Mouse (Mus musculus): ENCODE measurements around the gene Ncor2. TPM values are rescaled to one million over a fixed set of nuclear protein-coding genes. Genes with fewer than 3 reads are reported as not detected.

The Ncor2 gene
- total RNA-seq, 2 experiments from 2014 or later: 123 to 153 TPM

DNA sequence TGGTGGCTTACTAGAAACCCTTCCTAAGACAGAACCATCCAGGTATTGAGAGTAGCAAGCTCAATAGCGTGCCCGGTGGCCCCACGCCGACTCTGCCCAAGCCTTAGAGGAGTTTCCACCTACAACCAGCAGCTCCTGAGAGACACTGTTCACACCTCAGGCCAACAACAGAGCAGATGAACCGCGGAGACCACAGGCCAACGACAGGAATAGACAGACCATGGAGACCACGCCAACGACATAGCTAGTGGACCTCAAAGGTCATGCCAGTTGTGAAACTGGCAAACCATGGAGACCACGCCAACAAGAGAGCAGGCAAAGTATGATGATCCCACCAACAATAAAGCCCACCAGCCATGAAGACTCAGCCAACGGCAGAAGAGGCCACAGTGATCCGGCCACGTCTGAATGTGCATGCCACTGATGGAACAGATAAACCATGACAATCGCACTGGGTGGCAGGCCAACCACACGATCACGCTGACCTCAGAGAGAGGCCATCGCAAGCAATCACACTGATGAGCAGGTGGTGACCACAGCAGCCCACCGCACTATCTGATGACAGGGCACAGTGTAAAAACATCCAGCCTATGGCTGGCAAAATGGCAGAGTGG, 41.2 kb downstream of the Ncor2 start:
- no peak overlapping the region for H3K4me3 ChIP-seq
- intact Hi-C loops (cut with DNase I): no loop called here
- no peak for TF ChIP-seq CTCF (IDR thresholded peaks at IDR 0.05)
- DNase-seq: no peak
- peak overlapping the region; percentile 93 for H3K27ac ChIP-seq

DNA sequence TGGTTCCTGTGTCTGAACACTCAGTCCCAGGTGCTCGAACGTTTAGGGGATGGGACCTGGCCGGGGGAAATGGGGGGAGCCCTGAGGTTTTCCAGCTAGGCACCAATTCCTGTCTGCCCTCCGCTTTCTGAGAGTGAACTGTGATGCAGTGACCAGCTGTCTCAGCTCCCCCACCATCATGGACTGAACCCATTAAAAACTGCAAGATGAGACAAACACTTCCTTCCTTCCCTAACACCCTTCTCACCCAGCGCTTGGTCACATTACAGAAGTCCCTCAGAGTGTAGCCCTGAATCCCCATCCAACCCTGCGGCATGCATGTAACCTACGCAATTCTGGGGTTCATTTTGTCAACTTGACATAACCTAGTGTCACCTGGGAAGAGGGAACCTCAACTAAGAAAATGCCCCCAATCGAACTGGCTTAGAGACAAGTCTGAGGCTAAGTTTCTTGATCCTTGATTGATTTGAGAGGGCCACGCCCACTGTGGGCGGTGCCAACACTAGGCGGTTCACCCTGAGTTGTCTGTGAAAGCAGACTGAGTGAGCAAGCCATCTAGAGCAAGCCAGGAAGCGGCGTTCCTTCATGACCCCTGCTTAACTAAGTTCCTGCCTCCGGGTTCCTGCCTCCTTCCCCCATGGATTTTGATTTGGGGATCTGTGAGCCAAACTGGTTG, 41.9 kb downstream of the Ncor2 start:
- TF ChIP-seq CTCF (IDR thresholded peaks at IDR 0.05): no peak
- H3K4me3 ChIP-seq: 0 out of 2 replicates have a peak overlapping the region, but pooled peaks have one; percentile 3
- H3K27ac ChIP-seq: peak overlapping the region; percentile 93
- intact Hi-C loops (cut with DNase I): no loop called here
- DNase-seq: peak; percentile 54

DNA sequence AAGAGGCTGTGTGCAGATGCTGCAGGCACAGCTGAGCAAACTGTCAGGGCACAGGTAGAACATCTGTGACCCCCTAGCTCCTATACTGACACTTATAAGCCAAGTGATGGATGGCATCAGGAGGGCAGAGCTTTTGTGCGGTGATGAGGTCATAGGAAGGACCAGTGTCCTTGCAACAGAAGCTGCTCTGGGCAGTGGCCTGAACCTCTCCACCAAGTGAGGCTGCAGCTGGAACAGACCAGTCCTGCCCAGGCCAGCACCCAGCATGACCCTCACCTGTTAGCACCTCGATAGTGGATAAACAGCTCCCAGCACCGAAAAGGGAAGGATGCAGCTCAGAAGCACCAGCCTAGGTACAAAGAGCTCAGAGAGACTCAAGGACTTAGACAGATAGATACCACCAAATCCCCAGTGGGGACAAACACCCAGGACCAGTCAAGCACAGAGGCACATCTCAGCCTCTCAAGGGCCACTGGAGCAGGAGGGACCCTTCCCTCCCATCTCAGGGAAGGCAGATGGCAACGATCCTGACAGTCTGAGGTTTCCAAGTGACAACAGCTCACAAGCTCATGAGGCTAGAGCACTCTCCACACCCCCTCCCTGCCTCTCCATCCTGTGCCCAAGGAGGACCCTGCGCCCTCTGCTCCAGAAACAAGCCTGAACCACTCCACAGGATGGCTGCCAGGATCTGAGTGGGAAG, 42.6 kb downstream of the Ncor2 start:
- intact Hi-C loops (cut with DNase I): no loop called here
- Histone ChIP-seq H3K4me3 (no peak overlapping the region), H3K27ac (peak overlapping the region; percentile 93)
- no peak for DNase-seq
- TF ChIP-seq CTCF (IDR thresholded peaks at IDR 0.05): no peak

DNA sequence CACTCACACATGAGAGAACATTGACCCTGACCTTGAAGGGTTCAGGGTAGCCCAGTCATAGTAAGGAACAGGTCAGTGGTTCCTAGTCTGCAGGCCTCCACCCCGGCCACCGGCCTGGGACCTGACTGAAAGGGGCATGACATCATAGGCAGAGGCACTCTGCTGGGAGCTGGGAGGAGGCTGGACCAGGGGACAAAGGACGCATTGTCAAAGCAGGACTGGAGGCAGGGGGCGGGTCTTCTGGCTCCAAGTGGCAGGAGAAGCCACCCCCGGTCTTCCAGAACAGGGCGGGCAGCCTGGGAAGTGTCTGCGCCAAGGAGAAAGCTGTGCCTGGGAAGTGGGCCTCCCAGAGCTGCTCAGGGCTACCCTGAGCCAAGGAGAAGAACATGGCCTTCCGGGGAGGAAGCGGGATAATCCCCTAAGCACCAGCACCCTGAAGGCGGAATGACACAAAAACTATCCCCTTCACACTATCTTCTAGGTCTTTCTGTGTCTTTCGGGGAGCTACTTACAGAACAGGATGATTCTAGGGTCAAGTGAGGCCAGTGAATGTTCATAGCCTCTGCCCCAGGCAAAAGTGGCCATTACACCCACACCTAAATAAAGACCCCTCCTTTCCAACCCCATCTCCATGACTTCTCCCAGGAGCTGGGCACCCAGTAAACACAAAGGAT, 44.1 kb downstream of the Ncor2 start:
- peak; percentile 69 for DNase-seq
- Histone ChIP-seq H3K27ac (peak overlapping the region; percentile 65), H3K4me3 (peak overlapping the region; percentile 23; the same call in 1 of the 2 replicates)
- no peak for TF ChIP-seq CTCF (IDR thresholded peaks at IDR 0.05)
- intact Hi-C loops (cut with DNase I): no loop called here

DNA sequence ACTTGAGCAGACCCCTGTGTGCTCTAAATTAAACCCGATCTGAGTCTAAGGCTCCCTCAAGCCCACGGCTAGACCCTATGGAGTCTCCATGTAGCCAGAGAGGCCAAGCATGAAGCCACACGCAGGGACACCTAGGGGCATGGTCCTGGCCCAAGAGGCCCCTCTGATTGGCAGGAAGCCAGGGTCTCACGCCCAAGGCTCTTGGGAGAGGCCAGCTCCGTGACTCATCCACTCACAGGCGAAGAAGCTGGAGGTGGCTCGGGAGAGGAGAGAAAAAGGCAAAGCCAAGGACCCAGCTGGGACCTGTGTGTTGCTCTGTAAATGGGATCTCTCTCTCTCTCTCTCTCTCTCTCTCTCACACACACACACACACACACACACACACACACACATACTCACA, 44.6 kb downstream of the Ncor2 start:
- no peak for TF ChIP-seq CTCF (IDR thresholded peaks at IDR 0.05)
- peak; percentile 65 for DNase-seq
- Histone ChIP-seq H3K4me3 (no peak overlapping the region), H3K27ac (peak overlapping the region; percentile 65)
- intact Hi-C loops (cut with DNase I): no loop called here

DNA sequence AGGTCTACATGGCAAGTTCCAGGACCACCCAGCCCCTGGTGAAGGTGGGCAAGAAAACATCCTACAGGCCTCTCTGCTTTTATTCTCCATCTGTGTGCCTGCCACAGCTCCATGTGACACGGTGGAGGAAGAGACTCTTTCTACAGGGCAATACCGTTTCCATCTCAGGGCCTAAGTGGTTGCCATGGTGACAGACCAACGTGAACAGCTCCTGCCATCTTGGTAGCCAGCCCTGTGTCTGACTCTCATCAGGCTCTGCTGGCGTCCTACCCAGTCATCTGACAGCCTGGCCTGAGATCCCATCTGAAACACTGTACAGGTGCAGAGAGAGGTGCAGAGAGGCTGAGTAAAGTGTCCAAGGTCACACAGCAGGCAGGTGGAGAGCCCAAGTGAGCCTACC, 45.4 kb downstream of the Ncor2 start:
- intact Hi-C loops (cut with DNase I): no loop called here
- TF ChIP-seq CTCF (IDR thresholded peaks at IDR 0.05): no peak
- H3K27ac ChIP-seq: peak overlapping the region; percentile 65; the same call in 1 of the 2 replicates
- no peak overlapping the region for H3K4me3 ChIP-seq
- DNase-seq: no peak

DNA sequence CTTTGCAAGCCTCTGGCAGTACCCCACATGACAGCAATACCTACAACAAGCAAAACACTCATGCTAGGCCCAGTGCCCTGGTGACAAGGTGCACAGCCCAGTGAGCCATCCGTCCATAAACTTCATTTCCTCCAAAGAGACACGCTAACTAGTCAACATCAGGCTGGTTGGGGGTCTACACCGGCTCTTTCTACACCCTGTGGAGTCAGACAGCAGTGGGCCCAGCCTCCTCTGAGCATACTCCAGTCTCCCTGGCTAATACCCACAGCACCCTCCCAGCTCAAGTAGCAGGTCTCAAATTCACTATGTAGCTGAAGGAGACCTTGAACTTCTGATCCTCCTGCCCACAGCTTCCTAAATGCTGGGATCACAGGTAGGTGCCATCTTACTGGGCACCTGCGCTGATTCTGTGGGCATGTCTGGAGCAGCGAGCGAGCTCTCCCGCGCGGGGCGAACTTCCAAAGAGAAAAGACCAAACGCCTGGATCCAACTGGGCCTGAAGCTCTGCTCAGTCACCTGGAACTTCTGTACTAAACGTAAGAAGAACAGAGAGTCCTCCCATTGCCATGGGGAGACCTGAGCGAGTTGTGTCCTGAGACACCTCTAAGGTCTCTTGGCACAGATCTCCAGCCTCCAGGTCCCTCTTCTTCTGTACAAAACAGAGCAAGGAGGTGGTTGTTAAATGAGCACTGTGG, 46.3 kb downstream of the Ncor2 start:
- no peak for TF ChIP-seq CTCF (IDR thresholded peaks at IDR 0.05)
- intact Hi-C loops (cut with DNase I): no loop called here
- Histone ChIP-seq H3K27ac (peak overlapping the region; percentile 28), H3K4me3 (no peak overlapping the region)
- DNase-seq: no peak

DNA sequence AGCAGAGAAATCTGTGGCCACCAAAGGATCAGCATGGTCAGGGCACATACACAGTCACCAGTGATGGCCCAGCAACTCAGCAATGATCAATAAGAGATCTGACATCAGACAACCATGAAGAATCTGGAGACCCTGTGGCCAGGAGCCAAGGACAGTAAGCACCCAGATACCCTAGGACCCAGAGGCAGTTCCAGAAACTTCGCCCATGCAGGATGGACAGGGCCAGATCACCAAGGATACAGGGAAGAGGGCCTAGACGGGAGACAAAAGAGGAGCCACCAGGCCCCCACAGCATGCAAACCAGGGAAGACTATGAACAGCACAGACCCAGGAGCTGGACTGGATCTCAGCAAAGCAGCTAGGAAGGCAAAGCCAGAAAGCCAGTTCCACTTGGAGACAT, 47.0 kb downstream of the Ncor2 start:
- intact Hi-C loops (cut with DNase I): no loop called here
- TF ChIP-seq CTCF (IDR thresholded peaks at IDR 0.05): no peak
- no peak for DNase-seq
- no peak overlapping the region for H3K4me3 ChIP-seq
- H3K27ac ChIP-seq: peak overlapping the region; percentile 28

DNA sequence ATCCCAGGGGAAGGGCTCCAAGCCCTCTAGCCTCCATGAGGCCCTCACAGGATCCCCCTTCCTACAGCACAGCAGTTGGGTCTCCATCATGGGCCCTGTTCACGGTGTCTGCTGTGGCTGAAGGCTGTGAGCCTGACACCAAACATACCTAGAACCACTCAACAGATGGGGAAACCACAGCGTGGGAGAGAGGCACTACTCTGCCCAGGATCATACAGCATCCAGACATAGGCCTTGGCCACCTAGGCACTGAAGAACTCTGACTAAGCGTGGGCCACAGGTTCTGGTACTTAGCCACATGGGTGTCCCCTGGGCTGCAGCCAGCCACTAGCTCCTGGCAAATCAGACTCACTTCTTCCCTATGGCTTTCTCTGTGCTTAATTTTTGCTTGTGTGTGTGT, 48.6 kb downstream of the Ncor2 start:
- H3K27ac ChIP-seq: peak overlapping the region; percentile 24; the same call in 1 of the 2 replicates
- DNase-seq: no peak
- intact Hi-C loops (cut with DNase I): no loop called here
- no peak overlapping the region for H3K4me3 ChIP-seq
- TF ChIP-seq CTCF (IDR thresholded peaks at IDR 0.05): no peak

DNA sequence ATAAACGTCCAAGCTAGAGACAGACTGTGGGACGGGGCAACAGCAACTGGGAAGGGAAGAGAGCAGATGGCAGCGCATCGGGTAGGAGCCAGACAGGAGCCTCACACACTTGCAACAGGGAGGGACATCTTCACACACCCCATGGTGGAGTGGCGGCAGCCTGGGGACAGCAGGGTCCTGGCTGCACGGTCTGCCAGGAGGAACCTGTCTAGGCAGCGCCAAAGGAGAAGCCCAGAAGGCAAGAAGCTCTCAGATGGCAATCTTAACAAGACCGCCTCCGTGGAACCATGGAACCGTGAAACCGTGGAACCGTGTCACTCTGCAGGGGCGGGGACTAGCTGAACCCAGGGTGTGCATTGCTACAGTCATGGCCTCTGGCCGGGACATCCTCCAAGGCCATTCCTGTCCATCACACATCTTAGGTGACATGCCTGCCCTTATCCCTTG, 50.1 kb downstream of the Ncor2 start:
- H3K27ac ChIP-seq: peak overlapping the region; percentile 73
- no peak overlapping the region for H3K4me3 ChIP-seq
- no peak for TF ChIP-seq CTCF (IDR thresholded peaks at IDR 0.05)
- intact Hi-C loops (cut with DNase I): loop anchor here (5.0 kb wide), 1 partner anchor 53 kb away; no protein-coding TSS in a partner anchor
- peak; percentile 57 for DNase-seq

DNA sequence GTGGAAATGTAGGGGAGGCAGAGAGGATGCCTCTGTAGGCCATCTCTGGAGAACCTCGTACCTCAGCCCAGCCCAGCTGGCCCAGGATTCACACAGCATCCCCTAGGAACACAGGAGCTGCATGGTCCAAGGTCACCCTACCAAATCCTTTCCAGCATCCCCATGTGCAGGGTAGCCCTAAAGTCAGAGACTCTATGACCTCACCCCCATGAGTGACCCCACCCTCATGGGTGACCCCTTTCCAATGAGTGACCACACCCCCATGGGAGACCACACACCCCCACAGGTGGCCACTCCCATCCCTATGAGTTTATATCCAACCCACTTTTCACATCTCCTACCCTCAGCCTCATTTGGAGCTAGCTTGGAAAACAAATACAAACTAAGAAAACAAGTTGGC, 51.1 kb downstream of the Ncor2 start:
- no peak for TF ChIP-seq CTCF (IDR thresholded peaks at IDR 0.05)
- peak overlapping the region; percentile 73 for H3K27ac ChIP-seq
- DNase-seq: no peak
- intact Hi-C loops (cut with DNase I): loop anchor here (5.0 kb wide), 1 partner anchor 54 kb away; no protein-coding TSS in a partner anchor
- H3K4me3 ChIP-seq: no peak overlapping the region

DNA sequence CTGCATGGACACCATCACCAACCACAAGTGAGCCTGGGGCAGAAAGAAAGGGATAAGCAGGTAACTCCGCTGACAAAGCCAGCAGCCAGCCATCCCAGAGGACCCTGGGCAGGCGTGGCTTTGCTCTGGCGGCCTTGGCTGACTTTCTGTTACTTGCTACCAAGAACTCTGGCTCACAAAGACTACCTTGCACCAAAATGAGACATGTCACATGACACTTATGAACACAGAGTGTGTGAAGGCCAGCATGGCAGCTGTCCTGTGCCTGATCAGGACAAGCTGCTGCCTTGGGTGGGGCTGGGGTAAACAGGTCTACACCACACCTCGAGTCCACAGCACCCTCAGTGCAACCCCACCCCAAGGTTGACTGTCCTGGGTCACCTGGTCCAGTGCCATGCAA, 51.6 kb downstream of the Ncor2 start:
- DNase-seq: peak; percentile 57
- Histone ChIP-seq H3K4me3 (no peak overlapping the region), H3K27ac (peak overlapping the region; percentile 73)
- TF ChIP-seq CTCF (IDR thresholded peaks at IDR 0.05): no peak
- intact Hi-C loops (cut with DNase I): loop anchor here (5.0 kb wide), 1 partner anchor 55 kb away; no protein-coding TSS in a partner anchor

Data from gastrocnemius, adult 2 months (tissue).